Comparison of ENCODE assay signal across 20 mouse cellular contexts in the genomic region with DNA sequence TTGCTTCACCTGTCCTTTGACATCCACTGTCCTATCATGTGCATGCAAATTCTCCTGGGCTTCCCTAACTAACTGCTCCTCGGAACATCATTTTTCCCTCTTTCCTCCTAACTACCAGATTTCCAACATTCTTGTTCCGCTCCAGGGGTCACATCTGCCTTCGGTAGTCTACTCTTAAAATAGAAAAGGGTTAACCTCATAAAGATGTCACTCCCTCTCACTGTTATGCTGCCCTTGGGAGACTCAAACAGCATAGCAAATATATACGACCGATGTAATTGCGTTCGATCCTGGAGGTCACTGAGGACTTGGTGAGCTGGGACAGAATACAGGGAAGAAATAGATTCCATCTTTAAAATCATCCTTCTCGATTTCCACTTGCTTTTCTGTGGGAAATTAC. TPM values are rescaled to one million over a fixed set of nuclear protein-coding genes. Genes with fewer than 3 reads are reported as not detected.
A peak's percentile ranks its signal among the peaks of the same experiment; 100 is the strongest.
DNase-seq lines count a peak whose midpoint lies in the region; ATAC-seq lines count a peak whose summit lies in the region.
"Had no signal": no experiment of that assay in that cellular context is flagged by ENCODE, and none has a peak within 500 bp of the region (broad histone marks: within the 10 kb centered on the region; RNA-seq: fewer than 3 reads in every experiment).

No protein-coding gene starts in this region.

- no peaks in the 10 kb centered on the region for H3K36me3 ChIP-seq in hindbrain, embryonic 13.5 days
- no peaks in the 10 kb centered on the region for H3K36me3 ChIP-seq in hindbrain, embryonic 16.5 days (ENCODE audit: control insufficient read depth, insufficient read depth, low read length)
- no peaks in the 10 kb centered on the region for H3K36me3 ChIP-seq in neural tube, embryonic 13.5 days
- H3K36me3 ChIP-seq: embryonic facial prominence, embryonic 15.5 days; forebrain, embryonic 10.5 days; heart, embryonic 15.5 days had no signal

- H3K4me2 ChIP-seq in hindbrain, embryonic 13.5 days = no peak overlapping the region
- no peak overlapping the region for H3K4me2 ChIP-seq in hindbrain, embryonic 16.5 days (ENCODE audit: low read length)
- H3K4me2 ChIP-seq in neural tube, embryonic 13.5 days = no peak overlapping the region
- H3K4me2 ChIP-seq: embryonic facial prominence, embryonic 15.5 days; heart, embryonic 11.5 days; heart, embryonic 15.5 days; hindbrain, embryonic 14.5 days had no signal

- 56% methylated on average over 8 of the region's 8 CpGs for WGBS in hindbrain, embryonic 13.5 days
- WGBS in hindbrain, embryonic 16.5 days = 53% methylated on average over 8 of the region's 8 CpGs
- WGBS in neural tube, embryonic 13.5 days = 27% methylated on average over 8 of the region's 8 CpGs

- no peak overlapping the region for H3K9ac ChIP-seq in hindbrain, embryonic 13.5 days
- H3K9ac ChIP-seq in hindbrain, embryonic 16.5 days (ENCODE audit: low read depth, low read length) = no peak overlapping the region
- H3K9ac ChIP-seq in neural tube, embryonic 13.5 days = no peak overlapping the region
- H3K9ac ChIP-seq: embryonic facial prominence, embryonic 15.5 days; heart, embryonic 15.5 days; hindbrain, embryonic 14.5 days had no signal

- peaks cover 59% of the 10 kb centered on the region for H3K4me1 ChIP-seq in hindbrain, embryonic 13.5 days (replicated peaks)
- peaks cover 25% of the 10 kb centered on the region for H3K4me1 ChIP-seq in hindbrain, embryonic 16.5 days (ENCODE audit: control insufficient read depth, insufficient read depth, low read depth, low read length)
- peaks cover 76% of the 10 kb centered on the region for H3K4me1 ChIP-seq in neural tube, embryonic 13.5 days (replicated peaks)

- H3K27ac ChIP-seq in hindbrain, embryonic 13.5 days = 0 out of 2 replicates have a peak overlapping the region, but pooled peaks have one; percentile 6
- no peak overlapping the region for H3K27ac ChIP-seq in hindbrain, embryonic 16.5 days (ENCODE audit: low read depth, low read length)
- H3K27ac ChIP-seq in neural tube, embryonic 13.5 days (replicated peaks) = peak overlapping the region; percentile 63
- H3K27ac ChIP-seq: embryonic facial prominence, embryonic 15.5 days; forebrain, embryonic 10.5 days; heart, embryonic 15.5 days; hindbrain, embryonic 14.5 days had no signal

- no peaks in the 10 kb centered on the region for H3K9me3 ChIP-seq in hindbrain, embryonic 13.5 days
- no peaks in the 10 kb centered on the region for H3K9me3 ChIP-seq in hindbrain, embryonic 16.5 days (ENCODE audit: control insufficient read depth, low read length)
- no peaks in the 10 kb centered on the region for H3K9me3 ChIP-seq in neural tube, embryonic 13.5 days
- H3K9me3 ChIP-seq: embryonic facial prominence, embryonic 15.5 days; forebrain, embryonic 10.5 days; heart, embryonic 15.5 days had no signal

- no peak overlapping the region for H3K4me3 ChIP-seq in hindbrain, embryonic 13.5 days
- H3K4me3 ChIP-seq in hindbrain, embryonic 16.5 days (ENCODE audit: low read length) = no peak overlapping the region
- H3K4me3 ChIP-seq in neural tube, embryonic 13.5 days = no peak overlapping the region
- H3K4me3 ChIP-seq: embryonic facial prominence, embryonic 15.5 days; erythroblast, embryonic 14.5 days; forebrain, embryonic 10.5 days; heart, embryonic 15.5 days had no signal

- no peaks in the 10 kb centered on the region for H3K27me3 ChIP-seq in hindbrain, embryonic 13.5 days
- H3K27me3 ChIP-seq in hindbrain, embryonic 16.5 days (replicated peaks; ENCODE audit: control insufficient read depth, insufficient read depth, low read length) = no peaks in the 10 kb centered on the region
- no peaks in the 10 kb centered on the region for H3K27me3 ChIP-seq in neural tube, embryonic 13.5 days
- H3K27me3 ChIP-seq: embryonic facial prominence, embryonic 15.5 days; heart, embryonic 15.5 days had no signal

- peak; percentile 1 for DNase-seq in layer of hippocampus, adult 11-12 months (ENCODE audit: low spot score)
- DNase-seq in layer of hippocampus, postnatal 14 days (ENCODE audit: low spot score in 2 of 2) = no peak
- DNase-seq in adrenal gland, postnatal 36 days = no peak
- DNase-seq: adrenal gland, adult 2 months; adrenal gland, postnatal 25 days; cerebellum, adult 2 months; cerebellum, postnatal 10 days; embryo, embryonic 11 days; gastrocnemius, postnatal 36 days; heart, adult 18-20 months had no signal

- no peak for ATAC-seq in hindbrain, embryonic 13.5 days (ENCODE audit: low FRiP score)
- no peak for ATAC-seq in hindbrain, embryonic 16.5 days
- ATAC-seq in neural tube, embryonic 13.5 days (ENCODE audit: low read depth) = peak; percentile 48; the same call in 1 of the 2 replicates
- ATAC-seq: forebrain, embryonic 14.5 days had no signal

RNA-seq across cellular contexts. Expression of gene Maml2, which starts 11.0 kb away (rescaled TPM):
- polyA plus RNA-seq in hindbrain, embryonic 13.5 days (2015; fragmentation: Nextera tagmentation; extraction: Ambion mirVana) = 11.3 and 11.4 TPM in 2 replicates
- 10.8 and 11.5 TPM in 2 replicates for polyA plus RNA-seq in hindbrain, embryonic 16.5 days (2015; fragmentation: Nextera tagmentation; extraction: Ambion mirVana)
- 10 to 100 TPM; 15.1 to 16.5 TPM for total RNA-seq in layer of hippocampus, postnatal 14 days (2021)
- polyA plus RNA-seq in neural tube, embryonic 13.5 days (2015; fragmentation: Nextera tagmentation; extraction: Ambion mirVana) = 12.9 and 14.5 TPM in 2 replicates
- total RNA-seq in adrenal gland, postnatal 36 days (2021) = 1 to 10 TPM; 5.9 to 7.4 TPM
